Mouse (Mus musculus) left cerebral cortex, postnatal 36 days (tissue): Measurements from ENCODE around the gene Pim2. TPM values are rescaled to one million over a fixed set of nuclear protein-coding genes. Genes with fewer than 3 reads are reported as not detected.
"Not testable (repeated sequence)": the region's sequence is repeated elsewhere in the genome, so short reads cannot be mapped to it uniquely, and the experiment has no call there.

Source experiments
- DNase-seq, 2 experiments: peaks; one replicate each; pipeline ENCODE4 v3.0.0; 2021 to 2022; ENCODE audit warnings: low spot score in 2 of 2, mixed read lengths in 1 of 2
- intact Hi-C: fragments of 180-260 bp; cut with DNase I; formaldehyde crosslinking; loops from one replicate; pipeline ENCODE4 v1.15.1; 2025
- total RNA-seq, 2 experiments: library from RNA; stranded (reverse); gene quantifications; 2 replicates each; pipeline ENCODE4 v1.2.3; 2021

Pim2 gene
- total RNA-seq, 2 experiments from 2014 or later = 50.7 to 52.1 TPM

DNA sequence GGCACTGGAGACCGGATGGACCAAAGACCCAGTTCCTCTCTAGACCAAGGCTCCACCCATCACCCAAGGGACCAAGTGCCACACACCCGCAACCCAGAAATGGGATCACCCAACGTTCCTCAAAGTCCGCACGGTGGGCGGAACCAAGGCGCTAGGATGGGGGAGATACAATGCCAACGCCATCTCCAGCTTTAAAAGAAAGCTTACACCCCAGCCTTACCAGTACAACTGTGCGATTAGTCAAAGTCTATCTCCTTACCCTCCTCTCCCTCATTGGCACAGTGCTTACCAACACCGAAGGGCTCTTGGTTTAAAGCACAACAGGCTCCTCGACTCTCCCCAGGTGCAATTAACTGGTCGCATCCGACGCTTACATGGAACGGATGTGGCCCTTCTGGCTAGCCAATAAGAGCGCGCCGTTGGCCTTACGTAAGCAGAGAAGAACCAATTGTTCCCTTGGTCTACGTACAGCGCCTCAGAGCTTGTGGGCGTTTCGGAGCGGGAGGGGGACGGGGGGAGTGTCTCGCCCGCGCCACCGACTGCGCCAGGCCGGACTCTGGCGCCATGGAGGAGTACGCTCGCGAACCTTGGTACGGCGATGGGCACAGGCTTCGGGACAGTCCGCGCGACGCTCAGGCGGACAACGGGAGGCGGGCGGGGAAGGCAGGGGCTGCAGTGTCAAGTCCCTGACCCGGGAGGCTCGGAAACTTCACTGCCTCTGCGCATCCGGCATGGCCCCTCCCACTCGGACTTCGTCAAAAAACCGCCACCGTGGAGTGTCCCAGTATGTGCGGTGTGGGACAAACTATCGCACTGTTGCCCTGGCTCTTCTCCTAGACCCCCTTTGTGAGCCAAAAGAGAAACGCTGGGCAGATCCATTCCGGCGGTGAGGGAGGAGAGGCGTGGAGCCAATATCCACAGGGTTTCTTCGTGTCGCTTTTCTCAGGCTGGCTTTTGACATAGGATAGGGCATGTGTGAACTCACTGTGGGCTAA is 21.1 kb downstream of the Pim2 start, which contains the start of the genes Pqbp1 and Timm17b:
TSS of gene Pqbp1 (minus strand) at position 390 of the 995 bp plus-strand sequence.
TSS of gene Timm17b (plus strand) at position 478 of the 995 bp plus-strand sequence.
- peak; percentile 85 to 86 for DNase-seq
- intact Hi-C loops = no loop called here

DNA sequence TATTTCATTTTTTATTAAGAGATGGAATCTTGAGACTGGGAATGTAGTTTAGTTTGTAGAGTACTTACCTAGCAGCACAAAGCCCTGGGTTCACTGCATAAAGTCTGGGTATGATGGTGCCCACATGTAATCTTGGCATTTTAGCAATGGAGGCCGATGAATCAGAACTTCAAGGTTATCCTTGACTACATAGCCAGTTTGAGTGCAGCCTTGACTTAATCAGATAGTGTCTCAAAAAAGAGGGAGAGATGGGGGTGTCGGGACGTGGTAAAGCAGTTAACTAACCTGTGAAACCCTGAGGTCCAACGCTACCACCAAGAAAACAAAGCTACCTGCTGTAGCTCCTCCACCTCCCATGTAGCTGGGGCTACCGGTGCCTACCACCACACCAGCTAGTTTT is 26.4 kb downstream of the Pim2 start:
- DNase-seq = no peak
- intact Hi-C loops = no loop called here

DNA sequence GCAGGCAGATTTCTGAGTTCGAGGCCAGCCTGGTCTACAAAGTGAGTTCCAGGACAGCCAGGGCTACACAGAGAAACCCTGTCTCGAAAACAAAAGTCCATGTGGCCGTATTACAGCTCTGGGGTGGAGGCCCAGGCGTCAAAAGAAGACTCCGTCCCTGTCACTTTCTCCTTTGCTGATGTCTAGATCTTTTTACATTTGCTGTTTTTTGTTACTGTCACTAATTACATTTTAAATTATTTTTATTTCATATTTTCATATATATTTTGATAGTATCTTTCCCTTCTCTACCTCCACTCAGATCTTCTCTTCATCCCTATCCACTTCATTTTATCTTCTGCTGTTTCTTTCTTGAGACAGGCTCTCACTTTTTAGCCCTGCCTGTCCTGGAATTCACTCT is 29.7 kb downstream of the Pim2 start, which contains the start of gene Gm10491:
TSS of gene Gm10491 (minus strand) at position 101 of the 400 bp plus-strand sequence.
- intact Hi-C loops = no loop called here
- no peak for DNase-seq

DNA sequence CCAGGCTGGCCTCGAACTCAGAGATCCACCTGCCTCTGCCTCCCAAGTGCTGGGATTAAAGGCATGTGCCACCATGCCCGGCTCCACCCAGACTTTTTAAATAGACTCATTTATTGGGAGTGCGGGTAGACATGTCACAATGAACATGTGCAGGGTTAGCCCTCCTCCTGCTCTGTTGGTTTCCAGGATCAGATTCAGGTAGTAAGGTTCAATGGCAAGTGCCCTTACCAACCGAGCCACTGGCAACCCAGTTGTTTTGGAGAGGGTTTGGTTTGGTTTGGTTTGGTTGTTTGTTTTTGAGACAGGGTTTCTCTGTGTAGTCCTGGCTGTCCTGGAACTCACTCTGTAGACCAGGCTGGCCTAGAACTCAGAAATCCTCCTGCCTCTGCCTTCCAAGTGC is 31.2 kb downstream of the Pim2 start, which contains the start of gene Gm10490:
TSS of gene Gm10490 (plus strand) at position 301 of the 400 bp plus-strand sequence.
- DNase-seq, intact Hi-C loops: not testable (repeated sequence)

GRCm38 (mm10) chrX:7910473-7910872 is 32.4 kb downstream of the Pim2 start:
- no peak for DNase-seq
- intact Hi-C loops = no loop called here

DNA sequence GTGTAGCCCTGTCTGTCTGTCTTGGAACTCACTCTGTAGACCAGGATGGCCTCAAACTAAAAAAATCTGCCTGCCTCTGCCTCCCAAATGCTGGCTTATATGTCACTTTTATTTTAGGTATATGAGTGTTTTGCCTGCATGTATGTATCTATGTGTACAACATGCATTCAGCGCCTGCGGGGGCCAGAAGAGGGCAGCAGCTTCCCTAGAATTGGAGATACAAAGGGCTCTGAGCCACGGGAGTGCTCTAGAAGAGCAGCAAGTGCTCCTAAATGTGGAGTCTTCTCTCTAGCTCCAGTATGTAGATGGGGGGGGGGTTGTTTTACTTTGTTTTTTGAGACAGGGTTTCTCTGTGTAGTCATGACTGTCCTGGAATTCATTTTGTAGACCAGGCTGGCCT is 37.6 kb downstream of the Pim2 start:
- intact Hi-C loops = loop anchor here (5.0 kb wide), 1 partner anchor 102 kb away; the partner anchor contains the start of gene Glod5
- DNase-seq = not testable (repeated sequence)

DNA sequence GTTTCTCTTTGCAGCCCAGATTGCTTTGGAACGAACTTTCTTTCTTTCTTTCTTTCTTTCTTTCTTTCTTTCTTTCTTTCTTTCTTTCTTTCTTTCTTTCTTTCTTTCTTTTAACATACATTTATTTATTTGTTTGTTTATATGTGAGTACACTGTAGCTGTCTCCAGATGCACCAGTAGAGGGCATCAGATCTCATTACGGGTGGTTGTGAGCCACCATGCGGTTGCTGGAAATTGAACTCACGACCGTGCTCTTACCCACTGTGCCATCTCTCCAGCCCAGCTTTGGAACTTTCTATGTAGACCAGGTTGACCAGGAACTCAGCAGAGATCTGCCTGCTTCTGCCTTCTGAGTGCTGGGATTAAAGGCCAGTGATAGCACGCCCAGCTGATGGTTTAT is 39.9 kb downstream of the Pim2 start:
- intact Hi-C loops = loop anchor here (5.0 kb wide), 1 partner anchor 99 kb away; the partner anchor contains the start of gene Glod5
- not testable (repeated sequence) for DNase-seq

DNA sequence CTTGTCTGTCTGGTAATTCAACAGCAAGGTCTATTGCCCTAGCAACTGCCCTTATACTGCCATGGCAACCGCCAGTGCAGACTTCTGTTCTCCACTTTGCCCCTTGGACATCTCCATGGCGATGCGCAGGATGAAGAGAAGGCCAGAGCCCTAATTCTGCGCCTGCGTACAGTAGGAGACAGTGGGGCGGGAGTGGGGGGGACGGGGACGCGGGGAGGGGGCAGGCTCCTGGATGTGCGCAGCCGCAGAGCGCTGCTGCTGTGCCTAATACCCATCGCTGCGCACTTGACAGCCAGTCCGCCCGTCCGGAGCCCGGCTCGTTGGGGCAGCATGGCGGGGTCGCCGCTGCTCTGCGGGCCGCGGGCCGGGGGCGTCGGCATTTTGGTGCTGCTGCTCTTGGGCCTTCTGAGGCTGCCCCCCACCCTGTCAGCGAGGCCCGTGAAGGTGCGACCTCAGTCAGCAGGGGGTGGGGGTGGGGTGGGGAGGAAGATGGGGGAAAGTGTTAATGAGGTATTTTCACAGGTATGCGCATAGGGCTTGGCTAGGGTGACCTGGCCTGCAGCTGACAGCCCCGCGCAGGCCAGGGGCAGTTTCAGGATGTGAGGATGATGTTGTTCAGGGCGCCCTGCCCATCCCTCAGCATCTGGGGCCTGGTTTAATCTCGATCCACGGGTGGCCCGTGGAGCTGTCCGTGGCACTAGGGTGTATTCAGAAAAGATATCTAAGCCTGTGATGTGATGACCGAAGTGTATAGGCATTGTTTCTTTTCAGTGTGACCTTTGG is 41.7 kb downstream of the Pim2 start, which contains the start of gene Pcsk1n:
TSS of gene Pcsk1n (plus strand) at position 222 of the 783 bp plus-strand sequence.
- peak; percentile 43 to 55 for DNase-seq
- intact Hi-C loops = loop anchor here (5.0 to 10.0 kb wide), 2 partner anchors 98 to 205 kb away; partner anchors contain the start of gene Glod5

GRCm38 (mm10) chrX:7922032-7922431 is 44.0 kb downstream of the Pim2 start:
- intact Hi-C loops = loop anchor here (10.0 kb wide), 1 partner anchor 203 kb away; no protein-coding TSS in a partner anchor
- peak; percentile 14 to 19 for DNase-seq

- intact Hi-C loops = loop anchor here (10.0 kb wide), 1 partner anchor 199 kb away; no protein-coding TSS in a partner anchor
- no peak for DNase-seq
These were observed 48.2 kb downstream of the Pim2 start for GRCm38 (mm10) chrX:7926266-7926665.

- intact Hi-C loops = loop anchor here (10.0 kb wide), 1 partner anchor 198 kb away; no protein-coding TSS in a partner anchor
- DNase-seq = no peak
These were observed 49.1 kb downstream of the Pim2 start for GRCm38 (mm10) chrX:7927116-7927515.

- intact Hi-C loops = loop anchor here (10.0 kb wide), 1 partner anchor 196 kb away; no protein-coding TSS in a partner anchor
- DNase-seq = no peak
These were observed 50.3 kb downstream of the Pim2 start, which contains the start of gene Eras for GRCm38 (mm10) chrX:7928270-7928790. Gene Eras (minus strand): TSS chrX:7928607.

Other genes with a start within 250 kb of the Pim2 start
- 1,000 to 10,000 TPM; 1,776 to 2,090 TPM for gene Syp, start 239.8 kb upstream of the Pim2 start, total RNA-seq
- gene Prickle3, start 221.0 kb upstream of the Pim2 start, total RNA-seq = 1 to 10 TPM; 1.4 to 3.0 TPM
- gene Plp2, start 206.9 kb upstream of the Pim2 start, total RNA-seq = 1 to 10 TPM; 8.4 to 9.1 TPM
- under 1 TPM; 0.17 to 0.41 TPM for gene Magix, start 197.0 kb upstream of the Pim2 start, total RNA-seq
- gene Gpkow, start 181.1 kb upstream of the Pim2 start, total RNA-seq = 10 to 100 TPM; 34.8 to 35.7 TPM
- gene Wdr45, start 163.9 kb upstream of the Pim2 start, total RNA-seq = 10 to 100 TPM; 64.0 to 64.3 TPM
- not detected for gene Gm45208, start 156.0 kb upstream of the Pim2 start, total RNA-seq
- gene Praf2, start 149.8 kb upstream of the Pim2 start, total RNA-seq = 100 to 1,000 TPM in 1 of 2 experiments, 10 to 100 TPM in 1; 91.1 to 103 TPM
- gene Ccdc120, start 127.4 kb upstream of the Pim2 start, total RNA-seq = 10 to 100 TPM; 22.8 to 24.8 TPM
- 10 to 100 TPM; 32.5 to 33.8 TPM for gene Tfe3, start 115.7 kb upstream of the Pim2 start, total RNA-seq
- gene Gripap1, start 88.5 kb upstream of the Pim2 start, total RNA-seq = 100 to 1,000 TPM in 1 of 2 experiments, 10 to 100 TPM in 1; 90.3 to 118 TPM
- gene Kcnd1, start 56.0 kb upstream of the Pim2 start, total RNA-seq = 1 to 10 TPM; 8.2 to 9.3 TPM
- 10 to 100 TPM; 79.5 to 82.3 TPM for gene Otud5, start 36.9 kb upstream of the Pim2 start, total RNA-seq
- gene Slc35a2, start 5.8 kb downstream of the Pim2 start, total RNA-seq = 10 to 100 TPM; 41.3 to 44.5 TPM
- gene Pqbp1, start 21.0 kb downstream of the Pim2 start, total RNA-seq = 10 to 100 TPM; 76.0 to 89.2 TPM
- 10 to 100 TPM; 24.5 to 24.8 TPM for gene Timm17b, start 21.1 kb downstream of the Pim2 start, total RNA-seq
- not detected for gene Gm10491, start 29.6 kb downstream of the Pim2 start, total RNA-seq
- gene Gm10490, start 31.3 kb downstream of the Pim2 start, total RNA-seq = not detected
- gene Pcsk1n, start 41.6 kb downstream of the Pim2 start, total RNA-seq = 100 to 1,000 TPM; 432 to 536 TPM
- gene Eras, start 50.3 kb downstream of the Pim2 start, total RNA-seq = not detected
- gene Hdac6, start 69.6 kb downstream of the Pim2 start, total RNA-seq = 10 to 100 TPM; 42.8 to 57.2 TPM
- gene Gata1, start 99.8 kb downstream of the Pim2 start, total RNA-seq = not detected
- under 1 TPM in 1 of 2 experiments, not detected in 1; 0.69 TPM for gene Glod5, start 140.2 kb downstream of the Pim2 start, total RNA-seq
- 10 to 100 TPM; 28.3 TPM for gene Suv39h1, start 196.5 kb downstream of the Pim2 start, total RNA-seq
- 1 to 10 TPM; 1.5 to 1.6 TPM for gene Was, start 212.2 kb downstream of the Pim2 start, total RNA-seq